Mouse (Mus musculus) heart, adult 2 months (tissue): Measurements from ENCODE around the gene Islr. TPM values are rescaled to one million over a fixed set of nuclear protein-coding genes. Genes with fewer than 3 reads are reported as not detected.

ENCODE experiments used
- DNase-seq, 2 experiments: peaks; one replicate each; pipeline ENCODE4 v3.0.0; 2021
- H3K27ac ChIP-seq: fragments of 200-600 bp; 2 replicates; pipeline ENCODE4 v1.8.1; 2022
- H3K27me3 ChIP-seq: fragments of 200-500 bp; 2 replicates; pipeline ENCODE4 v1.6.1; 2012; ENCODE audit warnings: mild to moderate bottlenecking, low read length, inconsistent platforms, mixed read lengths; ENCODE audit not compliant: control insufficient read depth, insufficient read depth
- H3K36me3 ChIP-seq: fragments of 200-500 bp; 2 replicates; pipeline ENCODE4 v1.6.1; 2012; ENCODE audit warnings: low read length, inconsistent platforms; ENCODE audit not compliant: control insufficient read depth, insufficient read depth
- H3K4me1 ChIP-seq: fragments of 200-500 bp; 2 replicates; pipeline ENCODE4 v1.6.1; 2011; ENCODE audit warnings: low read length; ENCODE audit not compliant: control insufficient read depth, insufficient read depth
- H3K4me3 ChIP-seq: fragments of 200-600 bp; 2 replicates; pipeline ENCODE4 v1.8.1; 2022
- H3K79me2 ChIP-seq: fragments of 200-500 bp; replicated peaks from 2 replicates; pipeline ENCODE4 v1.6.1; 2012; ENCODE audit warnings: mild to moderate bottlenecking, inconsistent platforms, low read length, moderate library complexity, mixed read lengths; ENCODE audit not compliant: control insufficient read depth, insufficient read depth
- H3K9ac ChIP-seq: fragments of 200-500 bp; 2 replicates; pipeline ENCODE4 v1.6.1; 2012; ENCODE audit warnings: low read depth, mild to moderate bottlenecking, control low read depth, inconsistent platforms, low read length, mixed read lengths
- CTCF ChIP-seq: fragments of 200-600 bp; IDR thresholded peaks from 2 replicates; pipeline ENCODE4 v1.8.1; 2022; ENCODE audit warnings: antibody characterized with exemption, mild to moderate bottlenecking, moderate library complexity
- EP300 ChIP-seq: fragments of 200-500 bp; IDR thresholded peaks from 2 replicates; pipeline ENCODE4 v1.6.1; 2011; ENCODE audit warnings: low read depth, low read length, control low read depth; ENCODE audit not compliant: insufficient read depth
- POLR2A ChIP-seq: fragments of 200-500 bp; IDR thresholded peaks from 2 replicates; pipeline ENCODE4 v1.6.1; 2011; ENCODE audit warnings: mild to moderate bottlenecking, low read depth, low read length, control low read depth; ENCODE audit not compliant: insufficient read depth
- WGBS: fragments of 180-500 bp; shearing (Covaris S2); methylation state at CpG from one replicate; pipeline ENCODE4 v1.1.7; 2018; 5-methylcytosine and 5-hydroxymethylcytosine counted together
- intact Hi-C: fragments of 180-260 bp; cut with DNase I; formaldehyde crosslinking; loops from one replicate; pipeline ENCODE4 v1.15.1; 2025
- polyA plus RNA-seq: library from polyadenylated mRNA; depleted of rRNA; stranded (reverse); fragments of >200 nt; gene quantifications from 2 replicates; pipeline ENCODE4 v1.2.3, GENCODE M21; 2012
- total RNA-seq, 2 experiments: library from RNA; stranded (reverse); gene quantifications; 2 replicates each; pipeline ENCODE4 v1.2.3; 2021

The Islr gene
- total and polyA plus RNA-seq, 3 experiments: 19.1 to 100.0 (median 29.8) TPM

DNA sequence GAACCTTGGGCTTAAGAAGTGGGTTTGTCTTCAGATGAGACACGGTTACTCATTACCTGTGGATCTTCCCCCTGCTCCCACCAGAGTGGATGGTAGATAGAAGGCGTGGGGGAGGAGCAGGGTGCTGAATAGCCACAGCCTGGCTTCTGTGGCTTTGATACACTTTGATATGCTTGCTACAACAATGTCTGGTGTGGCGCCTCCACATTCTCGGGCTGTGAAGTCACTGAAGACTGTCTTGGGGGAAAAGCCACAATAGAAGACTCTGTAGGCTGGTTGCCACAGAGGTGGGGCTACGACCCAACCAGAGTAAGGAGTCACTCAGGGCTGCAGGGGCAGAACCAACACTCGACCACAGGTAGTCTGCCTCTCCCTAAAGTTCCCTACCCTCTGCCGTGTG lies 72.4 kb downstream of the Islr start:
- DNase-seq: no peak
- Histone ChIP-seq H3K4me3 (no peak overlapping the region), H3K79me2 (no peaks in the 10 kb centered on the region), H3K27me3 (peaks cover 3% of the 10 kb centered on the region), H3K9ac (no peak overlapping the region), H3K4me1 (no peaks in the 10 kb centered on the region), H3K36me3 (no peaks in the 10 kb centered on the region), H3K27ac (no peak overlapping the region)
- TF ChIP-seq EP300 (no peak), POLR2A (no peak), CTCF (no peak)
- intact Hi-C loops: no loop called here
- WGBS: 64% methylated on average over 7 of the region's 7 CpGs

DNA sequence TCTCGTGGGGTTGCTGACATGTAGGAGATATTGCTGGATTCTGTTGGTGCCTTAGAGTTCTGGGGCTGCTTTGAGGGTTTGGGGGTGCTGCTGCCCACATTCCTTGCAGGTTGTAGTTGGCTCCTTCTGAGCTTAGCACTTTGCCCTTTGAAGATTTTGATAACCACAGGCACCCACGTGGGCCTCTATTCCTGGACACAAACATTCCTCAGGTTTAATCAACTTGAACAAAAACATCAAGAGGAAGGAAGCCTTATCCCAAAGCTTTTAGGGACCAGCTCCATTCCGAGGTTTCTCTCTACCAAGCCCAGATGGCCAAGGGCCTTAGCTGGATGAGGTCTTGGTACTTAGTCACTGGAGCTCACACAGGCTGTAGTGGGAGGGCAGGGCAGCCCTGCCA lies 73.2 kb downstream of the Islr start:
- Histone ChIP-seq H3K4me1 (no peaks in the 10 kb centered on the region), H3K36me3 (no peaks in the 10 kb centered on the region), H3K79me2 (no peaks in the 10 kb centered on the region), H3K27ac (no peak overlapping the region), H3K9ac (no peak overlapping the region), H3K27me3 (peaks cover 3% of the 10 kb centered on the region), H3K4me3 (no peak overlapping the region)
- intact Hi-C loops: no loop called here
- TF ChIP-seq EP300: no peak
- TF ChIP-seq POLR2A: no peak
- TF ChIP-seq CTCF: no peak
- DNase-seq: no peak
- WGBS: 25% methylated on average over 3 of the region's 3 CpGs

DNA sequence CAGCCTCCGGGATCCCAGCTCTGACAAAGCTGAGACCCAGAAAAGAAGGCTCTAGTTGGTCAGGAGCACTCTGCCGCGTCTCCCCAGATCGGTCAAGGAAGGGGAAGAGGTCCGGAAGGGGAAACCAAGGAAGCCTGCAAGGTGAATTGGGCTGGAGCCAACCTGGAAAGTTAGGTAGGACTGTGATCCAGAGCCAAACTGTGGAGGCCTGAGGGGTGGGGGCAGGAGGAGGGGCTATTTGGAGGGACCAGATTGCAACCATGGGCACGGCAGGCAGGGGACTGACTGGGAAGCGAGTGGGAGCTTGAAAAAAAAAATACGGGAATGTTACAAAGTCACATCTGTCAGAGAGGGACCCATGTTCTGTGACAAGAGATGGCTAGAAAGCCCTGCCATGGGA lies 74.6 kb downstream of the Islr start:
- WGBS: 44% methylated on average over 8 of the region's 8 CpGs
- Histone ChIP-seq H3K79me2 (no peaks in the 10 kb centered on the region), H3K36me3 (no peaks in the 10 kb centered on the region), H3K9ac (no peak overlapping the region), H3K4me1 (no peaks in the 10 kb centered on the region), H3K27ac (no peak overlapping the region), H3K27me3 (peaks cover 3% of the 10 kb centered on the region), H3K4me3 (no peak overlapping the region)
- DNase-seq: no peak
- TF ChIP-seq EP300: no peak
- no peak for TF ChIP-seq POLR2A
- TF ChIP-seq CTCF: no peak
- intact Hi-C loops: no loop called here

DNA sequence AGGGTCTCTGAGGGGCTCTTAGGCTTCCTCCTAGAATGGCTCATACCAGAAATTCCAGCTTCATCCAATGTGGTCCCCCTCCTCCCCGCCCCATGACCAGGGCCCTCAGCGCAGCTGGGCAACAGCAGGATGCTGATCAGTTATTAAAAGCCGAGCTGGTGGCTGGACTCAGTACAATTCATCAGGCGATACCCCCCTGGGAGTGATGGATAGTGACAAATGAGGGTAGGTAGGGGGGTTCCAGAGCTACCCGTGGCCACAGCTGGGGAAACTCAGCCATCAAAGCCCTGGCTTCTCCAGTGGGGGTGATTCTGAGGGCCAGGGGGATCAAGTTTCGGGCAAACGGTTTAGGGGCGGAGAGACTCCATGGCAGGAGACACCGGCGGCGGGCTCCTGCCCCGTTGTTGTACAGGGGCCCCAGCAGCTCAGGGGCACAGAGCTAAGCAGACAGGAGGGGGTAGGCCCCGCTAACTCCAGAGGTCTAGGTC lies 75.1 kb downstream of the Islr start:
- Histone ChIP-seq H3K36me3 (no peaks in the 10 kb centered on the region), H3K27ac (no peak overlapping the region), H3K9ac (no peak overlapping the region), H3K4me3 (no peak overlapping the region), H3K4me1 (no peaks in the 10 kb centered on the region), H3K79me2 (no peaks in the 10 kb centered on the region), H3K27me3 (peaks cover 3% of the 10 kb centered on the region)
- WGBS: 39% methylated on average over 13 of the region's 13 CpGs
- TF ChIP-seq POLR2A: no peak
- no peak for TF ChIP-seq EP300
- TF ChIP-seq CTCF: no peak
- DNase-seq: no peak
- intact Hi-C loops: no loop called here

DNA sequence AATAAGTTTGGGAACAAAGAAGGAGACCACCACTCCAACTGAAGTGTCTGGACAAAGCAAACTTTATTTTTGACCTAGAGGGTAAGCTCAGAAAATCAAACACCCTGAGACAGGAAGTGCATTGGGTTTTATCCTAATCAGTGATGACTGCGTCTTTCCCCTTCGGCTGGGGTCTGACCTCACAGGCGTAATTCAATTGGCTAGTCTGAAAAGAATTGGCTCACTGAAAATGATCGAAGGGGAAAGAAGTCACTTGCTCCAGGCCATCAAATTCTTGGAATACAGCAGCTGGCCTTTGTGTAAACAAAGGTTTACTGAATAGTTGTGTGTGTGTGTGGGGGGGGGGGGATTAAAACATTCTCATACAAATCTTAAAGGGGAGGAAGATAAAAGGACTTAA lies 78.3 kb downstream of the Islr start:
- no peak for DNase-seq
- 48% methylated on average over 4 of the region's 4 CpGs for WGBS
- H3K9ac ChIP-seq: no peak overlapping the region
- no peaks in the 10 kb centered on the region for H3K4me1 ChIP-seq
- no peaks in the 10 kb centered on the region for H3K79me2 ChIP-seq
- H3K27ac ChIP-seq: no peak overlapping the region
- no peak overlapping the region for H3K4me3 ChIP-seq
- TF ChIP-seq EP300: no peak
- intact Hi-C loops: no loop called here
- no peaks in the 10 kb centered on the region for H3K36me3 ChIP-seq
- H3K27me3 ChIP-seq: peaks cover 3% of the 10 kb centered on the region

DNA sequence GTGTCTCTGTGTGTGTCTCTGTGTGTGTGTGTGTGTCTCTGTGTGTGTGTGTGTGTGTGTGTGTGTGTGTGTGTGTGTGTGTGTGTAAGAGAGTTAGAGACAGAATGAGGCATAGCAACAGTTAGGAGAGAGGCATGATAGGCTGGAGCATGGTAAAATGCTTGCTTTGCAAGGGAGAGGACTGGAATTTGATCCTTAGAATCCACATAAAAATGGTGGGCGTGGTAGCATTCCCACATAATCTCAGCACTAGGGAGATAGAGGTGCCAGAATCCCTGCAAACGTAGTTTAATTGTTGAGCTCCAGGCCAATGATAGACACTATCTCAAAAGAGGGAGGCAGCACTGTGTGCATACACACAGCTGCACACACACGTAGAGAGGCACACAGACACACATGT lies 79.0 kb downstream of the Islr start:
- no peak for DNase-seq
- no peak overlapping the region for H3K9ac ChIP-seq
- no peaks in the 10 kb centered on the region for H3K79me2 ChIP-seq
- no peaks in the 10 kb centered on the region for H3K36me3 ChIP-seq
- no peak overlapping the region for H3K27ac ChIP-seq
- H3K4me3 ChIP-seq: no peak overlapping the region
- no peaks in the 10 kb centered on the region for H3K4me1 ChIP-seq
- peaks cover 3% of the 10 kb centered on the region for H3K27me3 ChIP-seq
- TF ChIP-seq POLR2A (no peak), CTCF (no peak), EP300 (no peak)
- WGBS: 48% methylated on average over 3 of the region's 3 CpGs
- intact Hi-C loops: no loop called here
